Mouse (Mus musculus) MEL (cell line): ENCODE measurements around the gene Ggta1.

Experiments used
- BHLHE40 ChIP-seq: IDR thresholded peaks from 2 replicates; pipeline ENCODE4 v1.6.1; 2012; ENCODE audit warnings: low read depth, mild to moderate bottlenecking, inconsistent platforms, low read length, improper control_type of control experiment, borderline replicate concordance
- CHD2 ChIP-seq: IDR thresholded peaks from 2 replicates; pipeline ENCODE4 v1.6.1; 2011; ENCODE audit warnings: low read length, improper control_type of control experiment
- CTCF ChIP-seq, 3 experiments: IDR thresholded peaks in 2 of 3; conservative IDR thresholded peaks in 1 of 3; 2 replicates each; pipeline ENCODE4 v1.5.1; 2011 to 2012; ENCODE audit warnings: low read length in 3 of 3, low read depth in 2 of 3, mild to moderate bottlenecking in 2 of 3, improper control_type of control experiment in 1 of 3, inconsistent platforms in 1 of 3, mixed read lengths in 1 of 3, moderate library complexity in 1 of 3; ENCODE audit not compliant: control insufficient read depth in 1 of 3, insufficient read depth in 1 of 3, poor library complexity in 1 of 3, severe bottlenecking in 1 of 3
- E2F4 ChIP-seq: IDR thresholded peaks from 2 replicates; pipeline ENCODE4 v1.6.1; 2011; ENCODE audit warnings: low read depth, low read length, improper control_type of control experiment, borderline replicate concordance
- HCFC1 ChIP-seq: IDR thresholded peaks from 2 replicates; pipeline ENCODE4 v1.6.1; 2012; ENCODE audit warnings: low read depth, mild to moderate bottlenecking, inconsistent platforms, low read length, improper control_type of control experiment, moderate library complexity
- MAFK ChIP-seq: IDR thresholded peaks from 2 replicates; pipeline ENCODE4 v1.6.1; 2011; ENCODE audit warnings: low read depth, mild to moderate bottlenecking, low read length, improper control_type of control experiment, borderline replicate concordance
- MXI1 ChIP-seq: IDR thresholded peaks from 2 replicates; pipeline ENCODE4 v1.6.1; 2011; ENCODE audit warnings: mild to moderate bottlenecking, low read depth, low read length, improper control_type of control experiment
- MYC ChIP-seq: IDR thresholded peaks from 2 replicates; pipeline ENCODE4 v1.6.1; 2011; ENCODE audit warnings: low read depth, mild to moderate bottlenecking, low read length, improper control_type of control experiment, moderate library complexity
- POLR2A ChIP-seq, 2 experiments: IDR thresholded peaks; 2 replicates each; pipeline ENCODE4 v1.6.1; 2011 to 2012; ENCODE audit warnings: low read length in 2 of 2, mild to moderate bottlenecking in 2 of 2, control low read depth in 1 of 2, improper control_type of control experiment in 1 of 2, low read depth in 1 of 2, moderate library complexity in 1 of 2; ENCODE audit not compliant: control insufficient read depth in 1 of 2, insufficient read depth in 1 of 2, poor library complexity in 1 of 2
- TAL1 ChIP-seq: IDR thresholded peaks from 2 replicates; pipeline ENCODE4 v1.6.1; 2012; ENCODE audit warnings: mild to moderate bottlenecking, inconsistent platforms, low read length, moderate library complexity, mixed read lengths
- TCF12 ChIP-seq: IDR thresholded peaks from 2 replicates; pipeline ENCODE4 v1.6.1; 2014; ENCODE audit warnings: low read depth, mild to moderate bottlenecking, inconsistent platforms, low read length, improper control_type of control experiment, moderate library complexity
- USF1 ChIP-seq: IDR thresholded peaks from 2 replicates; pipeline ENCODE4 v1.6.1; 2014; ENCODE audit warnings: low read depth, mild to moderate bottlenecking, inconsistent platforms, low read length, improper control_type of control experiment, moderate library complexity

DNA sequence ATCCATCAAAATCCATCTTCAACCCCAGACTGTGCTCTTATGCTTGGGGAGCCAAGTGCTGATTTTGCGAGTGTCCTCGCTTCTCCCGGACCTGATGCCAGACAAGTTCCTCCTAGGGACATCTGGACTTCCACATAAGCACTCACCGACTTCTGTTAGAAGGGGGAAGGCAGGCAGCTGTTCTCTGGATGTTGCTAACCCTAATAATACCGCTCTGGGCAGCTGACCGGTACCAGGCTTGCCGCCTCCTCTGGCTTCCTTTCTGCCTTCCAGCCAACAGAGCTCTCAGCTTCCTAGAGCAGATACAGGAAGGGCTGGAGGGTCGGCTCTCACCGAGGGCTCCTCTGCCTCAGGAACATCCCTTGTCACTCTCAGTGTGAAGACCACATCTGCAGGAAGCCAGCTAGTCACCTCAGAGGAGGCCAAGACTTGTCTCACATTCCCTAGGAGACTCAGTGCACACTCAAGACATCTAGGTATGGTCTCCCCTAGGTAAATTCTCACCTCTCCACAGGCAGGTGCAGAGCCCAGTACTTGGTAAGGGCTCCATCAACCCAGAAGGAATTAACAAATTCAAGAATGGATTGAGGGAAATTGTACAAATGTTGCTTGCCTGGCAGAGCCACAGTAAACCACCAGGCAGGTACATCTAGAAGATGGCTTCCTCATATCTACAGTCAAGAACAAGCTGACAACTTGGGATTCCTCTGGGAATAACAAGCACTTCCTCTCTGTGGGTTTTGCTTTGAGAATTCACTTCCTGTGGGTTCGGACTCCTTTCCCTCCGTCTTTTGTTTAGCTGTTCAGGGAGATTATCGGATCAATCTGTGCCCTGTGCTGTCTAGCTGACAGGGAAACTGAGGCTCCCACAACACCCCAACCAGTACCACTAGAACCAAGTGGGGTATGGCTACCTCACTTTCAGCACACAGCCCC, 13.1 kb downstream of the Ggta1 start:
- TF ChIP-seq CTCF (IDR thresholded peaks at IDR 0.05 in 2 of 3, conservative IDR thresholded peaks at IDR 0.05 in 1 of 3; ENCODE audit: control insufficient read depth in 1 of 3, insufficient read depth in 1 of 3, low read depth in 2 of 3, low read length in 3 of 3, poor library complexity in 1 of 3, severe bottlenecking in 1 of 3) (no peak), CHD2 (no peak), MAFK (no peak), HCFC1 (no peak), POLR2A (IDR thresholded peaks at IDR 0.05; ENCODE audit: control insufficient read depth in 1 of 2, insufficient read depth in 1 of 2, low read depth in 1 of 2, low read length in 2 of 2, poor library complexity in 1 of 2) (no peak), MXI1 (no peak), E2F4 (no peak), TCF12 (no peak), BHLHE40 (no peak), TAL1 (no peak), USF1 (no peak), MYC (no peak)
